Mouse (Mus musculus): Measurements from ENCODE around the gene Bcar1. TPM values are rescaled to one million over a fixed set of nuclear protein-coding genes. Genes with fewer than 3 reads are reported as not detected.

Gene Bcar1
- polyA plus RNA-seq, 1 experiment = 37.0 TPM

- Histone ChIP-seq H3K27ac (ENCODE audit: insufficient read depth, low read length) (no peak overlapping the region), H3K4me1 (ENCODE audit: control insufficient read depth, insufficient read depth, low read length) (peaks cover 3% of the 10 kb centered on the region; the same call in 1 of the 2 replicates), H3K4me3 (ENCODE audit: insufficient read depth, low read length) (no peak overlapping the region)
- TF ChIP-seq CTCF (IDR thresholded peaks at IDR 0.05; ENCODE audit: borderline replicate concordance, insufficient read depth, low read length) (no peak), POLR2A (IDR thresholded peaks at IDR 0.05; ENCODE audit: low read depth, low read length) (no peak)
Measured at GRCm38 (mm10) chr8:111782161-111782560, 38.6 kb upstream of the Bcar1 start.

- Histone ChIP-seq H3K27ac (ENCODE audit: insufficient read depth, low read length) (no peak overlapping the region), H3K4me3 (ENCODE audit: insufficient read depth, low read length) (no peak overlapping the region), H3K4me1 (ENCODE audit: control insufficient read depth, insufficient read depth, low read length) (peaks cover under 1% of the 10 kb centered on the region; the same call in 1 of the 2 replicates)
- TF ChIP-seq CTCF (IDR thresholded peaks at IDR 0.05; ENCODE audit: borderline replicate concordance, insufficient read depth, low read length) = no peak
- TF ChIP-seq POLR2A (IDR thresholded peaks at IDR 0.05; ENCODE audit: low read depth, low read length) = no peak
Measured at GRCm38 (mm10) chr8:111780697-111781424, 37.3 kb upstream of the Bcar1 start.

GRCm38 (mm10) chr8:111779690-111780089, 36.1 kb upstream of the Bcar1 start:
- no peaks in the 10 kb centered on the region for H3K4me1 ChIP-seq (ENCODE audit: control insufficient read depth, insufficient read depth, low read length)
- TF ChIP-seq POLR2A (IDR thresholded peaks at IDR 0.05; ENCODE audit: low read depth, low read length) (no peak), CTCF (IDR thresholded peaks at IDR 0.05; ENCODE audit: borderline replicate concordance, insufficient read depth, low read length) (no peak)

GRCm38 (mm10) chr8:111778801-111779200, 35.2 kb upstream of the Bcar1 start:
- Histone ChIP-seq H3K4me3 (ENCODE audit: insufficient read depth, low read length) (no peak overlapping the region), H3K4me1 (ENCODE audit: control insufficient read depth, insufficient read depth, low read length) (no peaks in the 10 kb centered on the region), H3K27ac (ENCODE audit: insufficient read depth, low read length) (no peak overlapping the region)
- no peak for TF ChIP-seq CTCF (IDR thresholded peaks at IDR 0.05; ENCODE audit: borderline replicate concordance, insufficient read depth, low read length)
- TF ChIP-seq POLR2A (IDR thresholded peaks at IDR 0.05; ENCODE audit: low read depth, low read length) = no peak

More at GRCm38 (mm10) chr8:111779690-111780089, 36.1 kb upstream of the Bcar1 start:
- no peak overlapping the region for H3K4me3 ChIP-seq (ENCODE audit: insufficient read depth, low read length)
- H3K27ac ChIP-seq (ENCODE audit: insufficient read depth, low read length) = no peak overlapping the region

GRCm38 (mm10) chr8:111776492-111776891, 32.9 kb upstream of the Bcar1 start:
- no peak overlapping the region for H3K4me3 ChIP-seq (ENCODE audit: insufficient read depth, low read length)
- H3K4me1 ChIP-seq (ENCODE audit: control insufficient read depth, insufficient read depth, low read length) = no peaks in the 10 kb centered on the region
- H3K27ac ChIP-seq (ENCODE audit: insufficient read depth, low read length) = no peak overlapping the region
- no peak for TF ChIP-seq POLR2A (IDR thresholded peaks at IDR 0.05; ENCODE audit: low read depth, low read length)
- no peak for TF ChIP-seq CTCF (IDR thresholded peaks at IDR 0.05; ENCODE audit: borderline replicate concordance, insufficient read depth, low read length)

GRCm38 (mm10) chr8:111775766-111776165, 32.2 kb upstream of the Bcar1 start:
- Histone ChIP-seq H3K4me3 (ENCODE audit: insufficient read depth, low read length) (no peak overlapping the region), H3K4me1 (ENCODE audit: control insufficient read depth, insufficient read depth, low read length) (no peaks in the 10 kb centered on the region), H3K27ac (ENCODE audit: insufficient read depth, low read length) (no peak overlapping the region)
- TF ChIP-seq POLR2A (IDR thresholded peaks at IDR 0.05; ENCODE audit: low read depth, low read length) = no peak
- no peak for TF ChIP-seq CTCF (IDR thresholded peaks at IDR 0.05; ENCODE audit: borderline replicate concordance, insufficient read depth, low read length)

DNA sequence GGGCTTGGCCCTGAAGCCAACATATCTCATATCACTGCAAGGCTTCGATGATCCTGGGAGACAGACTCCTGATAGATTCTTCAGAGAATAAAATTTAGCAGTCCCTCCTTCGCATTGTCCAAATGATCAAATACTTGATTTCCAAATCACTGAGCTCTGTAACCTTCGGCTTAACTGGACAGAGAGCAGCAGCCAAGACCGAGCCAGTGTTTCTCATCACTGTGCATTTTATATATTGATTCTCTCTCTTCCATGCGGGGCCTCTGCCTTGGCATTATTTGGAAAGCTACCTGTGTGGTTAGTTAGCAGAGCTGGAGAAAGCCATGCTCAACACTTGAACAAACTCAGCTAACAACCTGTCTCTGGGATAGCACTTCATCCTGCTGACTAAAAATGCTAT, 29.9 kb upstream of the Bcar1 start:
- Histone ChIP-seq H3K27ac (ENCODE audit: insufficient read depth, low read length) (no peak overlapping the region), H3K4me3 (ENCODE audit: insufficient read depth, low read length) (no peak overlapping the region), H3K4me1 (ENCODE audit: control insufficient read depth, insufficient read depth, low read length) (peaks cover 3% of the 10 kb centered on the region; the same call in 1 of the 2 replicates)
- TF ChIP-seq CTCF (IDR thresholded peaks at IDR 0.05; ENCODE audit: borderline replicate concordance, insufficient read depth, low read length) (no peak), POLR2A (IDR thresholded peaks at IDR 0.05; ENCODE audit: low read depth, low read length) (no peak)

DNA sequence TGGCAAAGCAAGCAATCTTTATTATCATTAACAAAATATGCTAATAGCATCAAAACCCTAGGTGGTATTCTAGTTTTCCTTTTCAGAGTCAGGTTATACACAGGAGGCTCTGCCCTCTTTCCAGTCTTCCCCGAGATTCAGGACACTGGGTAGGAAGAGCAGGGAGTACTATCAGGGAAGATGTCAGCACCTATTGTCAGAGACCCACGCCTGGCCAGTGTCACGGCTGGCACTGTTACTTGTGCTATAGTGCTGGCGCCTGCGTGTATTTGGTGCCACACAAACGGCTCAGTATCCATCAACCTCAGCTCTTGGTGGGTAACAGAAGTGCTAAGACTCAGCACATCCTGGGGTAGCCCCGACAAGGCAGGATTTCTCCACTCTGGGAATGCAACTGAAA, 29.4 kb upstream of the Bcar1 start:
- Histone ChIP-seq H3K4me1 (ENCODE audit: control insufficient read depth, insufficient read depth, low read length) (peaks cover 3% of the 10 kb centered on the region; the same call in 1 of the 2 replicates), H3K27ac (ENCODE audit: insufficient read depth, low read length) (no peak overlapping the region), H3K4me3 (ENCODE audit: insufficient read depth, low read length) (no peak overlapping the region)
- TF ChIP-seq POLR2A (IDR thresholded peaks at IDR 0.05; ENCODE audit: low read depth, low read length) = no peak
- no peak for TF ChIP-seq CTCF (IDR thresholded peaks at IDR 0.05; ENCODE audit: borderline replicate concordance, insufficient read depth, low read length)

GRCm38 (mm10) chr8:111772083-111772482, 28.5 kb upstream of the Bcar1 start:
- H3K27ac ChIP-seq (ENCODE audit: insufficient read depth, low read length) = no peak overlapping the region

GRCm38 (mm10) chr8:111771625-111772020, 28.0 kb upstream of the Bcar1 start:
- Histone ChIP-seq H3K27ac (ENCODE audit: insufficient read depth, low read length) (no peak overlapping the region), H3K4me3 (ENCODE audit: insufficient read depth, low read length) (no peak overlapping the region), H3K4me1 (ENCODE audit: control insufficient read depth, insufficient read depth, low read length) (peaks cover 3% of the 10 kb centered on the region; the same call in 1 of the 2 replicates)
- TF ChIP-seq POLR2A (IDR thresholded peaks at IDR 0.05; ENCODE audit: low read depth, low read length) = no peak
- TF ChIP-seq CTCF (IDR thresholded peaks at IDR 0.05; ENCODE audit: borderline replicate concordance, insufficient read depth, low read length) = no peak

More at GRCm38 (mm10) chr8:111772083-111772482, 28.5 kb upstream of the Bcar1 start:
- H3K4me1 ChIP-seq (ENCODE audit: control insufficient read depth, insufficient read depth, low read length) = peaks cover 3% of the 10 kb centered on the region; the same call in 1 of the 2 replicates
- no peak overlapping the region for H3K4me3 ChIP-seq (ENCODE audit: insufficient read depth, low read length)
- TF ChIP-seq POLR2A (IDR thresholded peaks at IDR 0.05; ENCODE audit: low read depth, low read length) = no peak
- TF ChIP-seq CTCF (IDR thresholded peaks at IDR 0.05; ENCODE audit: borderline replicate concordance, insufficient read depth, low read length) = no peak
